Mouse (Mus musculus) bone marrow, adult 2 months (tissue): ENCODE results near the gene Smoc1.

Experiments used
- CTCF ChIP-seq: fragments of 200-500 bp; IDR thresholded peaks from 2 replicates; pipeline ENCODE4 v1.5.1; 2011; ENCODE audit warnings: low read length, control low read depth; ENCODE audit not compliant: control insufficient read depth, insufficient read depth
- POLR2A ChIP-seq: fragments of 200-500 bp; IDR thresholded peaks from 2 replicates; pipeline ENCODE4 v1.6.1; 2011; ENCODE audit warnings: low read depth, mild to moderate bottlenecking, control low read depth, low read length, borderline replicate concordance; ENCODE audit not compliant: control insufficient read depth

DNA sequence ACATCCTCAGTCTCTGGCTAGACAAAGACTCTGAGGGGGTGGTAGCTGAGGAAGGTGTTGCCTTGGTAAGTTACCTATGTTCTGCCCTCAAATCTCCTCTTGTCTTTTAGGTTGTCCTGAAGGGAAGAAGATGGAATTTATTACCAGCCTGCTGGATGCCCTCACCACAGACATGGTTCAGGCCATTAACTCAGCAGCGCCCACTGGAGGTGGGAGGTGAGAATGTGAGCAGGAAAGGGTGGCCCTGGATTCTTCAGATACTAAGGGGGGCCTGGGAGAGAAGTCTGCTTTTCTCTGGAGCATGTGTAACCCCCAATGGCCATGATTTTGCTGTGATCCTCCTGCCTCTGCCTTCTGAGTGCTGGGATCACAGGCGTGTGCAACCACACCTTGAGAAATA, 143.5 kb downstream of the Smoc1 start:
- peak; percentile 19; the same call in 1 of the 2 replicates for TF ChIP-seq CTCF
- no peak for TF ChIP-seq POLR2A
